Mouse (Mus musculus) frontal cortex, adult 2 months (tissue): ENCODE data around the gene Tmem151b. TPM values are rescaled to one million over a fixed set of nuclear protein-coding genes. Genes with fewer than 3 reads are reported as not detected.

Experiments
- DNase-seq, 2 experiments: peaks; one replicate each; pipeline ENCODE4 v3.0.0; 2022; ENCODE audit warnings: low spot score in 1 of 2; ENCODE audit errors: extremely low spot score in 1 of 2
- polyA plus RNA-seq: library from polyadenylated mRNA; depleted of rRNA; stranded (reverse); fragments of >200 nt; gene quantifications from 2 replicates; pipeline ENCODE4 v1.2.3, GENCODE M21; 2012

Gene Tmem151b
- polyA plus RNA-seq, 1 experiment = 72.1 TPM

DNA sequence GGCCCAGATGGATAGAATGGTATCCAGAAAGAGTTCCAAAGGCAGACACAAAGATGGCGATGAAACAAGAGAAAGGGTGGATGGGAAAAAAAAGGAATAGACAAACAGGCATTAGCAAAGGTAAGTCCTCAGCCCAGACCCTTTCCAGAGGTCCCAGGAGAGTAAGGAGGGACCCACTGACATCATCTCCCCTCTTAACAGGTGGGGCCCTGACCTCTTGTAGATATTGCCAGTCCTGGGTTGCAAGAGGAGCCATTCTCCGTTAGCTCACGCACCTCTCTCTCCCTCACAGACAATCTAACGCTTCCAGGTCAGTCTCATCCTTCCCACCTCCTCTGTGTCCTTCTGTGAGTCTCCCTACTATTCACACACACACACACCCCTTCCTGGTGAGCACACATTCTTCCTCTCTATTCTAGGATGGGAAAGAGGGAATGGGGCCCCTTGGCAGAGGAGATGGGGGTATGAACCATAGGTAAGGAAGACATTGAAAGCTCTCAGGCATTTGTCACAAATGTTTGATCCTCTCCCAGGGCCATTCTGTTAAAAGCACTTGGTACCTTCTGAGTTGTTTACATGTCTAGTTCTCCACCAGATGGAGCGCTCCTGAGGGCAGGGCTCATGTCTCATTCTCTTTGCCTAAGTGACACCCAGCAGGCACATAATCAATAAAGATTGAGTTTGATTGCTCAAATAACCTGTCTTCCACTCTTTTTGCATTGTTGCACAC is 1.9 kb downstream of the Tmem151b start:
- DNase-seq = no peak

DNA sequence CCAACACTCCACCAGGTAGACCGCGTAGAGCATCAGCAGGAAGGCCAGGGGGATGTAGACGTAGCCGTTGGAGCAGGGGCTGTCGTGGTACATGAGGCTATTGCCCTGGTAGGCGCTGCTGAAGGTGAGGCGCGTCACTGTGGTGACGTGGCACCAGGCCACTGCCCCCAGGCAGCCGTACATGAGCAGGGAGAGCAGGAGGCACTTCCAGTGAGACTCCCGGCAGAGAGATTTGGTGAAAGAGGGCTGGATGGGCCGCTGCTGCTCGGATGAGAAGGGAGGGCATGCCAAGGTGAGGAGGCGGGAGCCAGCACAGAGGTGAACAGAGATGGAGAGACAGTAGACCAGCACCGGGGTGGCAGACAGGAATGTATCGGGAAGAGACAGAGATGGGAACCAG is 2.5 kb downstream of the Tmem151b start:
- no peak for DNase-seq

DNA sequence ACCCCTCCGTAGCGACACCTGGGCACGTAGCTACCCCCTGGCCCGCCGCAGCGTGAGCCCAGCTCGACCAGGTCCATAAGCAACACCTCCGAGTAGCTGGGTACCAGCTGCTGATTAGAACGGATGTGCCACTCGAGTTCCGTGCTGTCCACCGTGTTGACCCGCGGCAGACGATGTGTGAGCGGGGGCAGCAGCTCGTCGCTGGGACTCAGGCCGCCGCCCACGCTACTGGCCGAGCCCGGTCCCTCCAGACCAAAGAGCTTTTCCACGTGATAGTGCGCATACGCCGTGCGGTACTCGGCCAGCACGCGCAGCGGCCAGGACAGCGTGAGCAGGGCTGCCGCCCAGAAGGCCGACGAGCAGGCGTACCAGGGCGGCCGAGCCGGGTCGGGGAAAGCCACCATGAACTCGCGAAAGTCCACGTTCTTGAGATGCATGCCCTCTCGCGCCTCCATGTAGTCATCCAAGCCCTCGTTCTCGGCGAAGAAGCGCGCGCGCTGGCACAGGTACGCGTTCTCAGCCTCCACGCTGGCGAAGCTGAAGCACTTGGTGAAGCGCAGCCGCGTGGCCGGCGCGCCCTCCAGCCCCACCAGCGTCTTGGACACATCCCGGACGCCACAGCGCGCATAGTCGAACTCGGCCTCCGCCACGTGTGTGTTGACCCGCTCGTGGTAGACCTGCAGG is 4.1 kb downstream of the Tmem151b start:
- no peak for DNase-seq

DNA sequence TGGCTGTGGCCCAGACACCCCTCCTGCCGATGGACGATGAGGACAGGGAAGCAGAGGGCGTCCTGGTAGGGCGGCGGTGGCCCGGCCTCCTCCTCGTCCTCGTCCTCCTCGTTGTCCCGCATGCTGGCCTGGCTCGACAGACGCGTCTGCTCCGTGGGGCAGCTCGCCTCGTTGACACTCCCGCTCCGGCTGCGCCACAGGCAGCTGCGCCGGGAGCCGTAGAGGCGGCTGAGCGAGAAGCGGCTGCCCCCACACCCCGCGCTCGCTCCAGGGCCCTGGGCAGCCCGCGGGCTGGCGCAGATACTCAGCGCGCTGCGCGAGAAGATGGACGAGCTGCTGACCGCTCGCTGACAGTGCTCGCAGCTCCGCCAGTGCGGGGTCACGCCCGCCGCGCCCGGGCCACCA is 4.6 kb downstream of the Tmem151b start:
- DNase-seq = no peak

DNA sequence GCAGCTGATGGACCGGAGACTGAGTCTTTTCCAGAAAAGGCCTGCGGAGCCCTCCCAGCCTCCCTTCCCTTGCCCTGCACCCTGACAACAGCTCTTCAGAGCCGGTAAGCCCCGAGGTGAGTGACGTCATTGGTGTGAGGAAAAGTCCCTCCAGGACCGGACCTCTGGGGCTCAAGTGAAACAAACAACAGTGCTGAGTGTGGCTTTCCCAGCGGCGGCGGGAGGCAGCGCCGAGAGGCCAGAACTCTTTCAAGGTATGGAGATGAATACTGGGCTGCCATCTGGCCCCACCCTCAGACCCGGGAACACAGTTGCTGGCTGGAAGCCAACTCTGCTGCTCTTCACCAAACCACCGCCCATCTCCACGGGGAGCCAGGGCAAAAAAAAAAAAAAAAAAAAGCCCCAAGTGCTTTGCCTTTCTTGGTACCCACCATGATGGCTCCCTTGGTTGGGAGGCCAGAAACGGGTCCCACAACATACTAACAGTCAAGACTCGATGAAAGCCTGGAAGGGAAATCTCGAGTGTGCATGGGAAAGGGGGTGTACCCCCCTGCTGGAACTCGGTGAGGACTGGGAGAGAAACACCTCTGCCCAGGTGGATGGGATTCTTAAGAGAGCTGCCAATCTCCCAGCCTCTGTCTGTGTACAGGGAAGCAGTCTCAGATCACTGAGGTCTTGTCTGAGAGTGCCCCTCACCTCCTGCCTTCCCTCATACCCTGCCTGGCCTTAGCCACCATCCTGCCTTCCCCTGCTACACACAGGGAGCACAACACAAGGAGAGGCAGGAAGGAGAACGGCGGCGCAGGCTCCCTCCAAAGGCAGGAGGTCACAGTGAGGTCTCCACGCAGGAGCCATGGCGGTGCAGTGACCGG is 5.2 kb downstream of the Tmem151b start:
- DNase-seq = no peak

DNA sequence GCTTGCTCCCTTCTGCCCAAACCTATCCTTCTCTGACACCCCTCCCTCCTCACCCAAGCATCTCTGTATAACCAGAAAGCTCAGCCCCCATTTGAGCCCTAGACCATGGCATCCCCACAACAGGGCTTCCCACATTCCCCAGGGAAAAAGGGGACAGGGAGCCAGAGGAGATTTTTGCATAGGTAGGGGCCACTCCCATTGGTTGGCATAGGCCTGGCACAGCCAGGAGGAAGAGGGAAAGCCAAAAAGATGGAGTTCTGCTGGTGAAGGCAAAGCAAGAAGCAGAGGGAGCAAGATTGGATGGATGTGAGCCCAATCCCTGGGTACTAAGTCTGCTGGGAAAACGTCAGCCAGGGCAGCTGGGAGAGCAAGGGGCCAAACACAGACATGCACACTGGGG is 6.4 kb downstream of the Tmem151b start:
- DNase-seq = no peak

DNA sequence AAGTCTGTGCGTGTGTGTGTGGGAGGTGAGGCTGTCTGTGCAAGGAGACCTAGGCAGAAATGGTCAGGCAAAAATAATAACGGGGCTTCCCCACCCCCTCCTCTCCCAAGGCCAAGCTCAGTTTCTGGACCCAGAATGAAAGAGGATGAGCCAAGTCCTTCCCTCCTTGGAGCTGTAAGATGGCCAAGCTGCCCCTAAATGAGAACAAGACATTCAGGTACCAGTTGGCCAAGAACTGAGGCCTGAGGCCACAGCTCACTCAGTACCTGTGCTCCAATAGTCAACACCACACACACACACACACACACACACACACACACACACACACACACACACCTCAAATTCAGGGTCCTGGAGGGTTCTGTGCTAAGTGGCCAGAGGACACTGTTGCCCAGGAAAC is 6.8 kb downstream of the Tmem151b start:
- no peak for DNase-seq

DNA sequence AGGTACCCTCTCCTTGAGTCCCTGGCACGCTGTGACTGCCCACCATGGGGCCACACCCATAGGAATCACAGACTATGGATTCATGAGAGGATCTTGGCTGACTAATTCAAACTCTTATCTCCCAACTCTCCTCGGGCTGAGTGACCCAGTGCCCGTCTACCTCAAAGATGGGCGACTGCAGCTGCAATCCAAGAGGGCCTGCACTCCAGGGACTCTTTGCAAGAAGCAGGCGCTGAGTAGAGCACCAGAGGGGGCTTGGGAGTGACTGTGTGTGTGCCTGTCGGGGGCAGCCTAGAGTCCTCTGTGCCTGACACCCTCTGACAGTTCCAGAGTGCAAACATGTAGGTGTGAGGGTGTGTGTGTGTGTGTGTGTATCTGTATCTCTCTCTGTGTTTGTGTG is 7.3 kb downstream of the Tmem151b start:
- DNase-seq = no peak

DNA sequence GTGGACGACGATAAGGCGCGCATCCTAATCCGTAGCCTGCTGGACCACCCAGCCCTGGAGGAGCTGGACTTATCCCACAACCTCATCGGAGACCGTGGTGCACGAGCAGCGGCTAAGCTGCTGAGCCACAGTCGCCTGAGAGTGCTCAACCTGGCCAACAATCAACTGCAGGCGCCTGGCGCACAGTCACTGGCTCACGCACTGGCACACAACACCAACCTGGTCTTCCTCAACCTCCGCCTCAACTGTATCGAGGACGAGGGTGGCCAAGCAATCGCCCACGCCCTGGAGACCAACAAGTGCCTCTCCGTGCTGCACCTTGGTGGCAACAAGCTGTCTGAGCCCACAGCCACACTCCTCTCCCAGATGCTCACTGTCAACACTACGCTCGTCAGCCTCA is 9.8 kb downstream of the Tmem151b start:
- no peak for DNase-seq

DNA sequence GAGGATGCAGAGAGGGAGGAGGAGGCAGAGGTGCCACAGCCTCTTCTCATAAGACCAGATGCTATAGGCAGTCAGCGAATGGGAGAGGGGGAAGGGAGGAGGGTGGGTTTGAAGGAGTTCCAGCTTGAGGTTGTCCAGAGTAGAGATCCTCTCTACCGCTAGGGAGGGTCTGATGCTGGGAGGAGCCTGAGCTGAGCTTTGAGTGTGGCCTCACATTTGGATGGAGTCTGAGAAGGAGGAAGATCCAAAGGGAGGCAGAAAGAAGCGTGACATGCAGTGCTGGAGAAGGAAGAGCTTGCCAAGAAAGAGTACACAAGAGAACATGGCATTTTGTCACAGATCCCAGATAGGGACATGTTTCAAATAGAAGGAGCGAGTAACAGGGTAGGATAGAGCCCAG is 11.1 kb downstream of the Tmem151b start:
- no peak for DNase-seq

DNA sequence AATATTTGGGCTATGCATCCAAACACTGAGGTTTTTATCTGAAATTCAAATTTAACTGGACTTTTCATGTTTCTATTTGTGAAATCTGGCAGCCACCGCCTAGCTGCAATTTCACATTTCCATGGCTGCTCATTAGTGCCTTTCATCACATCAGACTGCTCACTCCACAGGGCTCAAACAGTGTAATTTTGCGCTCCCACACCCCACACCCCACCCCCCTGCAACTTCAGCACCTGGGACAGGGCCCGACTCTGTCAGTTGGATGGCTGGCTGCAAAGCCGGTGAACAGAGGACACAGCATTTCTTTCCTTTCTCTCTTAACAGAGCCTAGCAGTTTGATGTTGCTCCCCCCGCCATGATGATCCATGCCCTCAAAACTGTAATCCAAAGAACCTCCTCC is 13.2 kb downstream of the Tmem151b start:
- no peak for DNase-seq

DNA sequence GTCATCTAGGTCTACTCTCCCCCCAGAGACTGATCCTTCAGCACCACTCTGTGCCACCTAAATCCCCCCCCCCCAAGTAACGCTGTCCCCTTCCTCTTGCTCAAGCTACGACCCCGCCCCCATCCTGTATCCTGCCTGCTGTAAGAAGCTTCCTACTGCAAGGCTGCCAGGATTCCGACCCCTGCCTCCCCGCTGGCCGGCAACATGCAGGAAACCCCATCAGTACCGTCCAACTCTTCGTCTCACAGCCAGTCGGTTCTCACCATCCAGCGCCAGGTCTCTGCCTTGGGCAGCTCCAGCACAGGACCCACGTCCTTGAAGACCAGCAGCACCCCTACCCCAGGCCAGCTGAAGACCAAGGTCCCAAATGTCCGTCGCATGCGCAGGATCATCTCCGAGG is 16.6 kb downstream of the Tmem151b start:
- DNase-seq = no peak

DNA sequence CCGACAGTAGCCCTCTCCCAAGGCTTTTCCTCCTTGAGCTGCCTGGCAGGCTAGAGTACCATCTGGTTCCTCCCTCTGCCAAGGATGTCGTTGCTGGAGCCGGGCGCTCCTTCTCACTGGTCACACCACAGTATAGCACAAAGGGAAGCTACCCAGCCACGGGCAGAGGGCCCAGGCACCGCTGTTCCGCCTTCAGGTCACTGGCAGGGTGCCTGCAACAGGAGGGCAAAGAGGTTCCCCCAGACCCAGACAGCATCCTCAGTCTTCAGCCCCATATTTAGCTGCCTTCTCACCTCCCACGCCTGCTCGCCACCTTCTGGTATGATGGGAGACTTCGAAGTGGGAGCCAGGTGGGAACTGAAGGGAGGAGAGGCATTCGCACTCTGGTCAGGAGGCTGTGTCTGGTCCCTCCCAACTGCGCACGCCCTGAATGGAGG is 19.1 kb downstream of the Tmem151b start:
- DNase-seq = peak; percentile 73 to 84

DNA sequence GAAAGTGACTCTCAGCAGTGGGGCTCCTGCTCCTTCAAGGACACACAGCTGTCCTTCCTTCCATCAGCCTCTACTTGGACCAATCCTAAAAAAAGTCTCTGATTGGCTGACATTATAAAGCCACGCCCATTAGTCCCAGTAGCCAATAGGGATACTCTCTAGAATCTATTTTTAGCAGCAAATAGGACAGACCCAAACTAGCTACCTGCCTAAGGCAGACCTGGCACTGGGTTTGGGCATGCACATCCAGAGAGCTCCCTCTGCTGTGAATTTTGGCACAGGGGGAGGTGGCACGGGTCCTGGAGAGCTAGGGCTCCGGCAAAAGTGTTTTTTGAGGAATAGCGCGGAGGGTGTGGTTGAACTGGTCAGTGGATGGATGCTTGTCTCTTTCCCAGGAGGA is 22.9 kb downstream of the Tmem151b start:
- no peak for DNase-seq

DNA sequence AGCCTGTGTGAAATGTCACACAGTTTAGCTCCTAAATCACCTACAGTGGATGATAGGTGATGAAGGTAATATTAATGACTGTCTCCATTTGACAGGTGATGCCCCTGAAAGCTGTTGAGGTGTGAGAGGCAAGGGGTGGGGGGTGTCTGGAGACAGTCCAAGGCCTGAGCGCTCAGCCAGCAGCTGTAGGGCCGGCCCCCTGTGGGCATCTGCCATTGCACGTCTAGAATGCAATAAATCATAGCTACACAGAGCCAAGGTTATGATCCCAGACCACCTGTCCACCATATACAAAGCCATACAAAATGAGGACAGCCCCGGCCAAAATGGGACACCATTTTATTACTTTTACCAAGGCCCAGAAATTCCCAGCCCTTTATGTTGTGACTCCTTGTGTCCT is 24.5 kb downstream of the Tmem151b start:
- no peak for DNase-seq

DNA sequence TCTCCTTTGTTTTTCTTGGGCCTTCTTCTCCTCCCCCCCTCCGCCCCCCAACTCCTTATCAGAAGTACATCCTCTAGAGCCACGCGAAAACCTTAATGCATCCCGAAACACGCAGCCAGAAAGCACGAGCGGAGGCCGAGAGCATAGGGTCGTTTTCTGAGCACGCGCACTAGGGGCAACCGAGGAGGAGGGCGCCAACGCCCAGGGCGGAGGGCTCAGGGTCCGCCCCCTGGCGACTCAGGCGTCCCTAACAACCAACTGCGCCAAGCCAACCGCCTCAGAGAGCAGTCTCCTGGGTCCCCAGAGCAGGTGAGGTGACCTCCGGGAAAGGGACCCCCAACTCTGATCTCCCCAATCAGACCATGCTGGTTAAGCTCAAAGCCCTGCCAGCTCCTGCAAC is 26.2 kb downstream of the Tmem151b start, which contains the start of gene Tcte1:
Tcte1 (plus strand) TSS at position 172 of the 400 bp plus-strand sequence.
- no peak for DNase-seq

DNA sequence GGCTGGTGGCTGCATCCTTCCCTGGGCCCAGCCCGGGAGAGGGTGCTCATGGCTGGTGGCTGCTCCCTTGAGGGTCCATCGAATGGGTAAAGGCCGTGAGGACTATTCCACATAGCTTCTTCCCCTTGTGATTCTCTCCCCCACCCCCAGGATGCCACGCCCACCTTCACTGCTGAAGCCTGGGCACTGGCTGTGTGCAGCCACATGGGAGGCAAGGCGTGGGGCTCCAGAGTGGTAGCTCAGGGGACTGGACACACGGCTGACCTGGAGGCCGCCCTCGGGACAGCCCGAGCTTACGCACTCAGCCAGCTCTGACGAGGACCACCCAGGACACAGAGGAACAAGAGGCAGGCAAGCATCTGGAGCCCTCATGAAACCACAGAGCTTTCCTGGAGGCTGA is 29.3 kb downstream of the Tmem151b start:
- no peak for DNase-seq

DNA sequence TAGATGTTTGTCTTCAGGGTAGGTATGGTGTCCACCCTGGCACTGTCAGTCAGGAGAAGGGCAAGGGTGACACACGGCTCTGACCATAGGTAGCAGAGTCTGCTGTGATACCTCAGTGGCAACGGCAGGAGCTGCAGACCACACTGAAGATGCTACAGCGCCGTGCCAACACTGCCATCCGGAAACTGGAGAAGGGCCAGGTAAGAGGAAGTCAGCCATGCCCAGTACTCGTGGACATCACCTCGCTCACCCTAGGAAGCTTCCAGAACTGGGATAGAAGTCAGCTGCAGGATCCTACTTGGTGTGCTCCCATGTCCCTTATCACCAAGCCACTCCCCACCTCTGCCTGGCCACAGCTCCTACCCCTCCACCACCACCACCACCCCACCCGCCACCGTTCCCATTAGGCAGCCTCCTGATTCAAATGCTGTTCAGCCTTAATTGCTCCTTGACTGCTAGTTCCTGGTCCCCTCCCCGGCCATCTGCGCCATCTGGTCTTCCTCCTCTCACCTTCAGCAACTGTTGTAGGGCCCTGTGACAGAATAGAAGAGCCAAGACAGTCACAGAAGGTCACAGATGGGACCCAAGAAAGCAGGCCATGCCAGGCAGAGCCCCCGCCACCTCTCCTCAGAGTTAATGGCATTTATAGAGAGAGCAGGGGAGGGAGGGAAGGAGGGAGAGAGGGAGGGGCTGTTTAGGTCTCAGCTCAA is 30.6 kb downstream of the Tmem151b start:
- no peak for DNase-seq

DNA sequence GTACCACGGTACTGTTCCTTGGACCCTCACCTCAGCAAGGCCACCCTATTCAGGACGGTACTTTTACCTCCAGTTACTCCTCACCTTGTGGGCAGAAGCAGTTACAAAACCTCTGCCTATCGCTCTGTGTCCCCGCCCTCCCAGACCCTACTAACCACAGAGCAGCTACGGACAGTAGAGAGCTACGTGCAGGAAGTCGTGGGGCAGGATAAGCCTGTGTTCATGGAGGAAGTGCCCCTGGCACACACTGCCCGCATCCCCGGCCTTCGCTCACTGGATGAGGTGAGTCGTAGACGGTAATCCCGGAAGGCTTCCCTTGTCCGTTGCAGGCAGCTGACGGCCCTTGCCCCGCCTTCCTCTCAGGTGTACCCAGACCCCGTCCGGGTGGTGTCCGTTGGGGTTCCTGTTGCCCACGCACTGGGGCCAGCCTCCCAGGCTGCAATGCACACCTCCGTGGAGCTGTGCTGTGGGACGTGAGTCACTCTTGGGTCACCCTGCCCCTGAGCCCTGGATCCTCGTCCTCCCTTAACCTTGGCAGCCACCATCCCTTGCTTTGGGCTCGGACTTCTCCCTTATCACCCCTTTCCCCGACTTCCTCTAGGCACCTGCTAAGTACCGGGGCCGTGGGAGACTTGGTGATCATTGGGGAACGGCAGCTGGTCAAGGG is 31.8 kb downstream of the Tmem151b start:
- DNase-seq = no peak

DNA sequence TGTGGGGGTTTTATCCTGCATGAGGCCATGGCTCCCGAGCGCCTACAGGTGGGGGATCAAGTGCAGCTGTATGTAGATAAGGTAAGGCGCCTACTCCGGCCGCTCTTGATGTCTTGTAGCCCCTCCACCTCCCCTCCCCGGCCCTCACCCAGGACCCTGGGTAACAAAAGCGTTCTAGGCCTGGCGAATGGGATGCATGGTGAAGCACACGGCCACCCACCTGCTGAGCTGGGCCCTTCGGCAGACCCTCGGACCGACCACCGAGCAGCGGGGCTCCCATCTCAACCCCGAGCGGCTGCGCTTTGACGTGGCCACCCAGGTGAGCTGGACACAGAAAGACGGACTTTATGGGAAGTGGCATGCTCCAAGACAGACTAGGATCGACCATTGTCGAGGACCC is 32.3 kb downstream of the Tmem151b start:
- no peak for DNase-seq
